Mouse (Mus musculus) E14TG2a.4 (cell line): ENCODE results near the gene Fgfrl1.

Experiments used
- H3K27me3 ChIP-seq: 2 replicates; pipeline ENCODE4 v1.6.1; 2014; ENCODE audit warnings: low read length, control low read depth; ENCODE audit not compliant: insufficient read depth
- H3K36me3 ChIP-seq: 2 replicates; pipeline ENCODE4 v1.6.1; 2014; ENCODE audit warnings: low read length, control low read depth; ENCODE audit not compliant: insufficient read depth
- H3K4me1 ChIP-seq: replicated peaks from 2 replicates; pipeline ENCODE4 v1.6.1; 2014; ENCODE audit warnings: low read depth, low read length, control low read depth
- H3K4me3 ChIP-seq: replicated peaks from 2 replicates; pipeline ENCODE4 v1.5.1; 2014; ENCODE audit warnings: mild to moderate bottlenecking, low read length
- H3K9me3 ChIP-seq: 2 replicates; pipeline ENCODE4 v1.6.1; 2014; ENCODE audit warnings: low read length, control low read depth
- CTCF ChIP-seq: conservative IDR thresholded peaks from 2 replicates; pipeline ENCODE4 v1.5.1; 2014; ENCODE audit warnings: low read length
- NANOG ChIP-seq: IDR thresholded peaks from 2 replicates; pipeline ENCODE4 v1.6.1; 2014; ENCODE audit warnings: borderline replicate concordance, low read length, mixed read lengths
- POU5F1 ChIP-seq: IDR thresholded peaks from 2 replicates; pipeline ENCODE4 v1.6.1; 2014; ENCODE audit warnings: low read length, borderline replicate concordance

The Fgfrl1 gene

GRCm38 (mm10) chr5:108680871-108681270 lies 11.3 kb upstream of the Fgfrl1 start:
- Histone ChIP-seq H3K27me3 (peaks cover 11% of the 10 kb centered on the region), H3K4me3 (no peak overlapping the region)

DNA sequence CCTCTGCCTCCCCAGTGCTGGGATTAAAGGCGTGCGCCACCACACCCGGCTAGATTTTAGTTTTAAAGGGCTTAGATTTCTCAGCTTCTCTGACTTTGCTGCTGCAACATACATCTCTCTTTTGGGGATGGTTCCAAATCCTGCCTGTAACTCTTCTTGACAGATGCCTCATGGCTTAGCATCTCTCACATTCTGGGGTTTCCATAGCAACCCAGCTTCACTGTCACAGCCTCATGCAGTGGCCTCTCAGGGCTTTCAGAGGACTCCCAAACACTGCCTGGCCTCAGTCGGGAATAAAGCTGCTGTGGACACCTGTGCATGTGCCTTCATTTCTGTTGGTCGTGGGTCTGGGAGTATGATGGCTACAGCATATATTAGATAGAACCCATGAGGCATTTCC lies 3.1 kb upstream of the Fgfrl1 start:
- peaks cover 16% of the 10 kb centered on the region for H3K4me1 ChIP-seq
- no peak for TF ChIP-seq CTCF
- no peak for TF ChIP-seq POU5F1
- TF ChIP-seq NANOG = no peak
- no peak overlapping the region for H3K4me3 ChIP-seq
- no peaks in the 10 kb centered on the region for H3K36me3 ChIP-seq
- H3K9me3 ChIP-seq = no peaks in the 10 kb centered on the region
- peaks cover 24% of the 10 kb centered on the region for H3K27me3 ChIP-seq

More at GRCm38 (mm10) chr5:108680871-108681270, 11.3 kb upstream of the Fgfrl1 start:
- Histone ChIP-seq H3K9me3 (no peaks in the 10 kb centered on the region), H3K36me3 (0 out of 2 replicates have a peak, but pooled peaks cover 3% of the 10 kb centered on the region), H3K4me1 (peaks cover 25% of the 10 kb centered on the region)
- TF ChIP-seq CTCF (no peak), POU5F1 (no peak), NANOG (no peak)

GRCm38 (mm10) chr5:108691152-108691551 lies 1.0 kb upstream of the Fgfrl1 start:
- no peaks in the 10 kb centered on the region for H3K9me3 ChIP-seq
- H3K4me3 ChIP-seq = no peak overlapping the region
- H3K36me3 ChIP-seq = no peaks in the 10 kb centered on the region
- peaks cover 28% of the 10 kb centered on the region for H3K4me1 ChIP-seq
- peaks cover 38% of the 10 kb centered on the region for H3K27me3 ChIP-seq
- TF ChIP-seq NANOG (no peak), CTCF (0 out of 2 replicates have a peak, but pooled peaks have one; percentile 9)

DNA sequence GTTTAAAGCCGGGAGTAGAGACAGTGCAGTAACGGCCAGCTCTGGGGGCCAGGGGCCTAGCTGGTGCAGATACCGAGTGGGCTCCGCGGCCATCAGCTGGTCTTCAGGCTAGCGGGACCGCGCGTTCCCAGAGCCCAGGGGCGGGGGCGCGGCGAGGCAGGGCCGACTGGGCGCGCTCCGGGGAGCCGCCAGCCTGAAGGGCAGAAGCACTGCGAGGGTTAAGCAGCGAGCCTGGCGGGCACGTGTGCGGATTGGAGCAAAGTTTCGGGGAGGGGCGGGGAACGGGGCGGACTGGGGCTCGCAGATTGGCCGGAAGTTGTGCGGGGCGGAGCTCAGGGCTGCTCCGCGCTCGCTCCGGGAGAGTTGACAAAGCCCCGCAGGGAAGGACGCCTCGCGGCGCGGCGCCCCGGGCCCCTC lies 1.7 kb downstream of the Fgfrl1 start:
- peaks cover 41% of the 10 kb centered on the region for H3K4me1 ChIP-seq
- H3K36me3 ChIP-seq = no peaks in the 10 kb centered on the region
- peak overlapping the region; percentile 86 for H3K4me3 ChIP-seq
- no peaks in the 10 kb centered on the region for H3K9me3 ChIP-seq
- no peak for TF ChIP-seq NANOG
- no peak for TF ChIP-seq CTCF
- peaks cover 53% of the 10 kb centered on the region for H3K27me3 ChIP-seq

GRCm38 (mm10) chr5:108694352-108695261 lies 2.4 kb downstream of the Fgfrl1 start:
- no peak for TF ChIP-seq CTCF
- TF ChIP-seq NANOG = no peak
- TF ChIP-seq POU5F1 = no peak
- H3K4me3 ChIP-seq = peak overlapping the region; percentile 86
- H3K4me1 ChIP-seq = peaks cover 41% of the 10 kb centered on the region
- no peaks in the 10 kb centered on the region for H3K9me3 ChIP-seq
- peaks cover 53% of the 10 kb centered on the region for H3K27me3 ChIP-seq
- H3K36me3 ChIP-seq = no peaks in the 10 kb centered on the region

DNA sequence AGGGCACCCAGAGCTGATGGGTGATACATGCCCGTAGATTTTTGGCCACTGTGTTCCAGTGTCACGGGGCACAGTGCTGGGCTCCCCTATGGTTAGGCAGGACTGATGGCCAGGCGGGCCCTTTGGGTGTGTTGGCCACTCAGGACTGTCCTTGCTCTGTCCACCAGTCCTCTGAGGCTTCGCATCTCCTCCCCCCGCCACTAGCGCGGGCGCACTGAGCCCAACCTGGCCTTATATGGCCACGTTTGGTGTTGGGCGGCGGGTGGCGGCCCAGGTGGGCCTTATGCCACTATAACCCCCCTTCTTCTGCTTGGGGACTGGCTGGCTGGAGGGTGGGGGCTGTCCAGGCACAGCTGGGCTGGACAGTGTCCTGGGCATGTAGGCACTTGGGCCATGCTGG lies 3.7 kb downstream of the Fgfrl1 start:
- peaks cover 53% of the 10 kb centered on the region for H3K27me3 ChIP-seq
- TF ChIP-seq NANOG (no peak), POU5F1 (no peak), CTCF (no peak)
- H3K36me3 ChIP-seq = no peaks in the 10 kb centered on the region
- H3K9me3 ChIP-seq = no peaks in the 10 kb centered on the region
- peaks cover 48% of the 10 kb centered on the region for H3K4me1 ChIP-seq
- H3K4me3 ChIP-seq = peak overlapping the region; percentile 86

- Histone ChIP-seq H3K36me3 (no peaks in the 10 kb centered on the region), H3K27me3 (peaks cover 48% of the 10 kb centered on the region), H3K9me3 (no peaks in the 10 kb centered on the region), H3K4me1 (peaks cover 55% of the 10 kb centered on the region), H3K4me3 (no peak overlapping the region)
- TF ChIP-seq NANOG (no peak), POU5F1 (no peak)
Observed at GRCm38 (mm10) chr5:108696542-108696941, 4.4 kb downstream of the Fgfrl1 start.

DNA sequence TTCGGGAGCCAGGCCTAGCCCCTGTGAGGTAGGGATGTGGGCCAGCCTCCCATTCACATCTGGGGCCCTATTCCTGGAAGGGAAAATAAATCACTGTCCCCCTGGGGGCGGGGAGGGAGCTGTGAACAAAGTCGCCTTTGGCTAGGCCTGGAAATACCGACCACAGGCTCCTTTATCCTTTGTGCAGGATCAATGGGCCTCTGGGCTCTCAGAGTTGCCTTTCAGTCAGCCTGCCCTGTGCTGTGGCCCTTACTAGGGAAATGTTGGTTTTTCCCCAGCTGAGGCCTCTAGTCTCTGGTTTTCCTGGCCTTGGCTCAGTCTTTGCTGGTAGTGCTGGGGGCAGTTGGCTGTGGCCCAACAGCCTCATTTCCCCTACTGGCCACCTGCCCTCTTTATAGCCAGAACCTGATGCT lies 5.2 kb downstream of the Fgfrl1 start:
- peaks cover 41% of the 10 kb centered on the region for H3K27me3 ChIP-seq
- no peak for TF ChIP-seq CTCF
- no peak for TF ChIP-seq POU5F1
- no peak for TF ChIP-seq NANOG
- H3K4me3 ChIP-seq = no peak overlapping the region
- no peaks in the 10 kb centered on the region for H3K9me3 ChIP-seq
- peaks cover 50% of the 10 kb centered on the region for H3K4me1 ChIP-seq
- H3K36me3 ChIP-seq = no peaks in the 10 kb centered on the region

GRCm38 (mm10) chr5:108700346-108700745 lies 8.2 kb downstream of the Fgfrl1 start:
- Histone ChIP-seq H3K9me3 (no peaks in the 10 kb centered on the region), H3K4me1 (peaks cover 46% of the 10 kb centered on the region), H3K27me3 (peaks cover 21% of the 10 kb centered on the region), H3K36me3 (peaks cover 7% of the 10 kb centered on the region), H3K4me3 (no peak overlapping the region)
- no peak for TF ChIP-seq POU5F1
- TF ChIP-seq NANOG = no peak
- TF ChIP-seq CTCF = no peak
